Mouse (Mus musculus) brain, embryonic 18.5 days (tissue): ENCODE measurements at regions not wholly inside any gene's neighbourhood (a gene's known extent, or its start where the extent isn't known, plus 50 kb on each side); places are given as distances from the start of the nearest gene placed in this dataset.

ENCODE experiments used
- DNase-seq: peaks from one replicate; pipeline ENCODE4 v3.0.0-alpha.2; 2012; ENCODE audit warnings: low read depth, low spot score

GRCm38 (mm10) chr1:119364901-119365300 is 57.1 kb downstream of the Inhbb start:
- no peak for DNase-seq

GRCm38 (mm10) chr1:119358096-119358495 is 64.0 kb downstream of the Inhbb start:
- no peak for DNase-seq

- DNase-seq: no peak
These were observed 65.1 kb downstream of the Inhbb start for GRCm38 (mm10) chr1:119356916-119357315.

GRCm38 (mm10) chr1:119355456-119355855 is 66.6 kb downstream of the Inhbb start:
- no peak for DNase-seq

- DNase-seq: no peak
These were observed 70.5 kb downstream of the Inhbb start for GRCm38 (mm10) chr1:119351567-119351966.

- no peak for DNase-seq
These were observed 71.2 kb downstream of the Inhbb start for GRCm38 (mm10) chr1:119350846-119351245.

- no peak for DNase-seq
These were observed 71.8 kb downstream of the Inhbb start for GRCm38 (mm10) chr1:119350296-119350695.

- DNase-seq: no peak
These were observed 73.4 kb downstream of the Inhbb start for GRCm38 (mm10) chr1:119348456-119349208.

- DNase-seq: no peak
These were observed 74.3 kb downstream of the Inhbb start for GRCm38 (mm10) chr1:119347749-119348148.

- no peak for DNase-seq
These were observed 75.4 kb downstream of the Inhbb start for GRCm38 (mm10) chr1:119346634-119347155.

GRCm38 (mm10) chr1:119345115-119345791 is 76.8 kb downstream of the Inhbb start:
- DNase-seq: no peak

GRCm38 (mm10) chr1:119344046-119344445 is 78.0 kb downstream of the Inhbb start:
- no peak for DNase-seq

GRCm38 (mm10) chr1:119335171-119335570 is 86.9 kb downstream of the Inhbb start:
- no peak for DNase-seq

- no peak for DNase-seq
These were observed 91.2 kb downstream of the Inhbb start for GRCm38 (mm10) chr1:119330751-119331326.

GRCm38 (mm10) chr1:119329693-119330434 is 92.2 kb downstream of the Inhbb start:
- no peak for DNase-seq

- DNase-seq: peak; percentile 36
These were observed 92.9 kb downstream of the Inhbb start for GRCm38 (mm10) chr1:119328921-119329692.

GRCm38 (mm10) chr1:119324551-119324950 is 97.5 kb downstream of the Inhbb start:
- no peak for DNase-seq

GRCm38 (mm10) chr1:119322279-119322995 is 99.6 kb downstream of the Inhbb start:
- no peak for DNase-seq

- DNase-seq: no peak
These were observed 100.2 kb downstream of the Inhbb start for GRCm38 (mm10) chr1:119321799-119322198.

GRCm38 (mm10) chr1:119317006-119317405 is 105.0 kb downstream of the Inhbb start:
- DNase-seq: no peak
